Mouse (Mus musculus): ENCODE data around the gene Idua.

Gene Idua

GRCm38 (mm10) chr5:108689091-108689490, 29.0 kb downstream of the Idua start:
- DNase-seq (ENCODE audit: low spot score) = no peak

GRCm38 (mm10) chr5:108691152-108691551, 31.0 kb downstream of the Idua start:
- no peak for DNase-seq (ENCODE audit: low spot score)

- peak; percentile 70 for DNase-seq (ENCODE audit: low spot score)
Measured at GRCm38 (mm10) chr5:108692271-108692670, 32.1 kb downstream of the Idua start, which contains the start of gene Fgfrl1. TSS of gene Fgfrl1 (plus strand) at chr5:108692382.

- DNase-seq (ENCODE audit: low spot score) = peak; percentile 88
Measured at GRCm38 (mm10) chr5:108693872-108694288, 33.7 kb downstream of the Idua start.

- peak; percentile 75 for DNase-seq (ENCODE audit: low spot score)
Measured at GRCm38 (mm10) chr5:108694352-108695261, 34.5 kb downstream of the Idua start.

- DNase-seq (ENCODE audit: low spot score) = no peak
Measured at GRCm38 (mm10) chr5:108695861-108696260, 35.7 kb downstream of the Idua start.

DNA sequence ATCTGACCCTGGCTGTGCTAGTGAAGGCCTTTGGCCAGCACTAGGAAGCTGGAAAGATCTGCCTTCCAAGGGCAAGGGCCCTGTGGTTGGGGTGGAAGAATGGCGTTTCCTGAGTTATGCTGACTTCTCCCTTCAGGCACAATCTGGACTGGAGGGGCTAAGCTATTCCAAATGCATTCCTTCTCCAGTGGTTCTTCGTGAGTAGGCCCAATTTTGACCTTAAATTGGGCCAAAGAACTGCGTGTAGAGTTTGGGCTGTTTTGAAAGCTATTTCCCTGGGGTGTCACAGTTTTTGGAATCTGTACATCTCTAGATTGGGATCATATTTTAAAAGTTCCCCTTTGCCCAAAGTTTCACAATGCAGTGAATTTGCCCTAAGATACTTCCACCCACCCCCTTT, 36.4 kb downstream of the Idua start:
- no peak for DNase-seq (ENCODE audit: low spot score)

DNA sequence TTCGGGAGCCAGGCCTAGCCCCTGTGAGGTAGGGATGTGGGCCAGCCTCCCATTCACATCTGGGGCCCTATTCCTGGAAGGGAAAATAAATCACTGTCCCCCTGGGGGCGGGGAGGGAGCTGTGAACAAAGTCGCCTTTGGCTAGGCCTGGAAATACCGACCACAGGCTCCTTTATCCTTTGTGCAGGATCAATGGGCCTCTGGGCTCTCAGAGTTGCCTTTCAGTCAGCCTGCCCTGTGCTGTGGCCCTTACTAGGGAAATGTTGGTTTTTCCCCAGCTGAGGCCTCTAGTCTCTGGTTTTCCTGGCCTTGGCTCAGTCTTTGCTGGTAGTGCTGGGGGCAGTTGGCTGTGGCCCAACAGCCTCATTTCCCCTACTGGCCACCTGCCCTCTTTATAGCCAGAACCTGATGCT, 37.2 kb downstream of the Idua start:
- no peak for DNase-seq (ENCODE audit: low spot score)

DNA sequence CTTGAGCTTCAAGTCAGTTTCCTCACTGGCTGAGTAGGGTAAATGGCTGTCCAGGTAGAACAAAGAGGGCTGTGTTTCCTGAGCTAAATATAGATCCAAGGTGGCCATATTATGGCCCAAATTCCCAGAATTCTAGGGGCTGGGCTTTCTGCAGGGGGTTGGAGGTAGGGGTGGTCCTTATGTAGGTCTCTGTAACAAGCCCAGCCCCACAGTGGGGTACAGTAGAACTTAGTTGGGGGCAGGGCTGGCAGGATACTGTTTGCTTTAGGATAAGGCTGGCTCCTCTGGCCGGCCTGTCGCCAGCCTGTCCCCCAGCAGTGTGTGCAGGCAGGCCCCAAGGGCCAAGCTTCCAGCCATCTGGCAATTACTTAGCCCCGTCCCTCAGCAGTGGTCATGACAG, 40.2 kb downstream of the Idua start:
- DNase-seq (ENCODE audit: low spot score) = no peak

DNA sequence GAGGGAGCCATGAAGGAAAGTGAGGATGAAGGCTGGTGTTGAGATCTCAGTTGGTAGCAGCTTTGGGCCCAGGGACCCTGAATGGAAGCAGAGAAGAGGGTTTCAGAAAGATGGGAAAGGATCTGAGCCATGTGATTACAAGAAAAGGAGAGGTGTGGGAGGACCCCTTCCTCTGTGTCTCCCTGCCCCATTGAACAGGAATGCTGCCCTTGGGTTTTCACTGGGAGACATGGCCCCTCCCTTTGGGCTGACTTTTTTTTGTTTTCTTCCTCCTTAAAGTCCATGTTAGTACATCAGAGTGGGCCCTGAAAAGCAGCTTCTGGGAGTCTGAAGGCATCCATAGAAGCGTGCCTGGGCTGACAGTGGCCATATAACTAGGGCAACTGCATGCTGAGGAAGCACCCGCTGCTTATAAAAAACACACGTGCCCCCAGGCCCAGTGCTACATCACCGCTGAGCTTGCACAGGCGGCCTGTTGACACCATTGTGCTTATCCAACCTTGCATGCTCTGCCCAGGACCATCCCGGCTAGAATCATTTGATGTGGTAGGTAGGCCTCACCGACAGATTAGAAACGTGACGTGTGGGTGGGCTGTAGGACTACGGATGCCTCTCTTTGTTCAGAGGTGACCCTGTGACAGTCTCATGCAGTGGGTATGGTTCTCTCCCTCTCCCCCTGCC, 41.4 kb downstream of the Idua start:
- no peak for DNase-seq (ENCODE audit: low spot score)

- no peak for DNase-seq (ENCODE audit: low spot score)
Measured at GRCm38 (mm10) chr5:108703754-108704626, 43.9 kb downstream of the Idua start.

- no peak for DNase-seq (ENCODE audit: low spot score)
Measured at GRCm38 (mm10) chr5:108707758-108708157, 47.6 kb downstream of the Idua start.

DNA sequence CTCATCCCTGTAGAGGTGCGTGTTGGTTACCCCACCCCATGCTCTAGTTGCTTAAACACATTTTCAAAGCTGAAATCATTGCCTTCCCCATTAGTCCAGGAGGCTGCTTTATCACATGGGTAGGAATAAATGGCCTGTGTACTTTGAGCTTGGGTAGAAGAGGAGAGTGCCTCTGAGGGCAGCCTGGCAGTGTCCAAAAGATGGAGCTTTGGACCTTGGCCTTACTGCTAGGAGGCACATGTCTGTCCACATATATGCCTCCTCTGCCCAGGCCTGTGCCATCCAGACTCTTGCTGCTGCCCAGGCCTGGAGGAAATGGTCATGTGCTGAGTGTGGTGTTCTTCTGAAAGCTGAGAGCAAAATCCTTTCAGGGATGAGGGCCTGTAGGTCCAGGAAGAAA, 48.3 kb downstream of the Idua start:
- no peak for DNase-seq (ENCODE audit: low spot score)

DNA sequence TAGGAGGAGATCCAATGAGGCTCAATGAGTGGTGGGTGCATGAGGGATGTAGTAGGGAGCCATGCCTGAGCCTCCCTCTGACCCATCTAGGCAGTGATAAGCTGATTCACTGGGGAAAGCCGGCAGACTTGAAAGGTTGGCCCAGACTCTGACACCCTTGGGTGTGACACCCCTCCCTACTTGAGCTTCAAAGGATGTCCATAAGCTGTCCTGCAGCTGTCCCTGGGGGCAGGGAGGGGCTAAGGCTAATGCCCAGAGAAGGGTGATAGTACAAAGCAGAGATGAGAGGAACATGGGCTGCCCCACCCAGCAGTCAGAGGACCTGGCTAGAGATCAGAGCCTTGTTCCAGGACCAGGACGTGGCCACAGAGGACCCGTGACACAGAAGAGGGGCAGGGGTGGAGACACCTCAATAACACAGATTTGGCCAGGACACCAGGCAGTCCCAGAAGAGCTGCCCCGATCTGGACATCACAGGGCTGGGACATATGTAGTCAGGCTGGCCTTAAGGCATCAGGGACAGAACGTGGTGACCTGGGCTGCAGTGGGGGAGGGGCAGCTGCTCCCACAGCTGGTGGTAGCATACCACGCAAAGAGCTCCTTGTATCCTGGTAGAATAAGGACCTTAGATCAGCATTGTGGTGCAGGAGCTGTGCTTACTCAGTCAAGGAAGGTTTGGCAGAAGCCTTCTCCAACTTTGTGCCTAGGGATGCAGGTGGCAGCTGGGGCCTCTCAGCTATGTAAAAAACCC, 49.0 kb downstream of the Idua start:
- no peak for DNase-seq (ENCODE audit: low spot score)

DNA sequence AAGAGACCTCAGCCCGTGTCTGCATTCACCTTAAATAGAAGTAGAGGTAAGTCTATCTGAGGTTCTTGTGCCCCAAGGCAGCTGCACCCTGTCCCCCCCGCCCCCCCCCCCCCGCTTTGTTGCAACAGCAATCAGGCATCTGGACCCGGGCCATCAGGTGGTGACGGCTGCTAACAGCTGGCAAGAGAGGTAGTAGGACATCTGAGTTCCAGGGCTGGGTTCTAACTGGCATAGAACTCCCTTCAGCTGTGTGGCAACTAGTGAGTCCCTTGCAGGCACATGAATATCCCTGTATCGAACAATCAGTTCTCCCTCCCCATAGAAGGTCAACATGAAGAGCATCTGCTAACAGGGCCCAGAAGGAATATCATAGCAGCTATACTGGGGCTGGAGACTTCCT, 51.8 kb downstream of the Idua start:
- DNase-seq (ENCODE audit: low spot score) = no peak

GRCm38 (mm10) chr5:108713096-108713495, 53.0 kb downstream of the Idua start:
- no peak for DNase-seq (ENCODE audit: low spot score)

GRCm38 (mm10) chr5:108713691-108714090, 53.6 kb downstream of the Idua start:
- no peak for DNase-seq (ENCODE audit: low spot score)

- peak; percentile 45 for DNase-seq (ENCODE audit: low spot score)
Measured at GRCm38 (mm10) chr5:108714149-108714548, 54.0 kb downstream of the Idua start.

DNA sequence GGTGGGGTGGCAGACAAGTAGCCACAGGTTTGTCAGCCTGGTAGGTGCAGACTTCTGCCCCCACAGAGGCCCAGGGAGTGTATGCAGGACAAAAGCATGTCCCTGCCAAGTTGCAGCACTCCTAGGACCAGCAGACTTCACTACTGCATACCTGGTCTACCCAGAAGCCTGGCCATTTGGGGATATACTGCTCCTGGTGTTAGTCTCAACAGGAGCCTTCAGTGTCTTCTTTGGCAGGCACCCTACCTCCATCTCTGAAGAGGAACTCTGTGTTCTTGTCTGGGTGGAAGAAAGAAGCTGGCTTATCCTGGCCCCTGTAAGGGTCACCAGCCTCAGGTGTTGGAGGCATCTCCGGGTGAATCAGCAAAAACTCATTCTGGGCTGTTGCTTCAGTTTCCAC, 55.8 kb downstream of the Idua start:
- DNase-seq (ENCODE audit: low spot score) = no peak

- no peak for DNase-seq (ENCODE audit: low spot score)
Measured at GRCm38 (mm10) chr5:108718051-108718450, 57.9 kb downstream of the Idua start.

DNA sequence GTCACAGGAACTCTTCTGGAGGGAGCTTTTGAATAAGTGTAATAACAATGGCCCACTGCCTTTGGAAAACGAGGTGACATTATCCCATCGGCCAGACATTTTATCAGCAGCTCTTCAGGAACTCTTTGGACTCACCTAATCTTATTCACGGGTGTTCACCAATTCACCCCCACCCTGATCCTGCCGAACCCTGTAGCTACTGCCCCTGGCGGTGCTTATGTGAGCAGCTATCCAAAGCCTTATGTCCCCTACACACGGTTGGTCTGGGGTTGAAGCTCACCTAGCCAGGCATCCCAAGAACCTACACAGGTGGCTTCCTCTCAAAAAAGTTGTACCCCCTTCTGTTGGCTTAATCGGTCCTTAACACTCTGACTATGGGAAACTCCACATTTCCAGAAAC, 59.6 kb downstream of the Idua start:
- no peak for DNase-seq (ENCODE audit: low spot score)

GRCm38 (mm10) chr5:108724006-108724405, 63.9 kb downstream of the Idua start:
- DNase-seq (ENCODE audit: low spot score) = no peak
